Mouse (Mus musculus) layer of hippocampus, adult 8-10 months (tissue): ENCODE results near the gene Zfp296. TPM values are rescaled to one million over a fixed set of nuclear protein-coding genes. Genes with fewer than 3 reads are reported as not detected.

Source experiments
- DNase-seq, 2 experiments: peaks; one replicate each; pipeline ENCODE4 v3.0.0; 2022; ENCODE audit warnings: low spot score in 2 of 2
- total RNA-seq, 4 experiments: library from RNA; stranded (reverse); gene quantifications; 2 replicates each; pipeline ENCODE4 v1.2.4; 2022

Gene Zfp296
- total RNA-seq, 4 experiments from 2014 or later: 0.90 to 1.3 (median 1.0) TPM

DNA sequence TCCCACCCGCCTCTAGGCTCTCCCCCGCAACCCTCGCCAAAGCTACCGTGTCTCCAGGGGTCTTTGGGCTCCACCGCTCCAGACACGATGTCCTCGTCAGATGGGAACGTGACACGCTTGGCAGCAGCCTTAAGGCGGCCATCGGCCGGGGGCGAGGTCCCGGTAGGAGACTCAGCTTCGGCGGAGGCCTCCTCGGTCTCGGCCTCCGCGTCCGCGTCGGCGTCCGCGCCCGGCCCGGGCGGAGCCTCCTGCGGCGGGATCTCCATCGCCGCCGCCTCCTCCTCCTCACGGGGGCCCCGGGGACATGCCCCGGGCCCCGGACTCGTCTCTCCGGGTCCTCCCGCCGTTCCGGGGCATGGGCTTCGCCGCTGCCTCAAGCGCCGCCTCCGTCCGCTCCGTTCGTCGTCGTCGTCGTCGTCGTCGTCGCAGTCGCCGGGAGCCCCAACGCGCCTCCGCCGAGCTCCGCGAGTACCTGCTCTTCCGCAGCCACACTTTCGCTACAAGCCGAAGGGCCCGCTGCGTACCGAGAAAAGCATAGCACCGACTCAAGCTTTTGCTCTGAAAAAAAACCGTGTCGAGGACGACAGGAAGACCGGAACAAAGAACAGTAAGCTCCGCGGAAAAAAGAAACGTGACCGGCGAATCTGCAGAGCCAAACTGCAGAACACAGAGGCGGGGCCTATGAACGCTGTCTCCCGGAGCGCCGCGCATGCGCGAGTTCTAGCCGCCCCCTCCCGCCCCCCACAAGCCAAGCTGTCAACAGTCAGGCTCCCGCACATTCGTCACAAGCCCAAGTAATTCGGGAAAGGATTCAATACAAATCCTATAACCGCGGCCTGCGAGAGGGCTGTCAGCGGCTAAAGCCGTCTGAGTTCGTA, 15.1 kb upstream of the Zfp296 start:
- peak; percentile 73 to 86 for DNase-seq

DNA sequence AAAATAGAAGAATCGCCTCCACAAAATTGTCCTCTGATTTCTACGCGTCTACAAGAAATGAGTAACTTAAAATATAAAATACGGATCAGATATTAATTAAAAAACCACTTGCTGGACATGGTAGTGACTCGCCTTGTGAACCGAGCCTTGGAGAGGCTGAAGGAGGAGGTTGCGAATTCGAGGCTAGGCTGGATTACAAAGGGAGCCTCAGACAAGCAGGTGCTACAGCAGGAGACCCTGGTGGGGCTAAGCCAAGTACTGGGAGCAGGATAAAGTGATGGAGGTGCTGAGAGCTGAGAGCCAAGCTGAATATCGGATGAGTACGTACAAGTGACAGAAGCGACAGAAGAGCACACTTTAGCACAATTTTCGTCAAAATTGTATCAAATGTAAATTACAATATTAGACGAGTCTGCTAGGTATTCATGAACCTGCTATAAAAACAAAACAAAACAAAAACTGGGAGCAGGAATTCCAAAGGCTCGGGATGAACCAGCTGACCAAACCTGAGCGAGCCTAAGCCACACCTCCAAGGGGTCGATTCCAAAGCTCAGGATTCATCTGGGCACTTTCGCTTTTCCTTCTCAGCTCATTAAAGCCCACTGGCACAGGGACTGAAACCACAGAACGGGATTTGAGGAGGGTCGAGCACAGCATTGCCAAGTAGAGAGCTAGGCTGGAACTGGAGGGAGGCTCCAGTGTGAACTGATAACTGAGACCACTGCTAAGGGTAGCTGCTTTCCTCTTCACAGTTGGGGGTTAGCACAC, 14.3 kb upstream of the Zfp296 start, which contains the start of gene Ppp1r37:
TSS of gene Ppp1r37 (minus strand) at position 434 of the 768 bp plus-strand sequence.
- no peak for DNase-seq

DNA sequence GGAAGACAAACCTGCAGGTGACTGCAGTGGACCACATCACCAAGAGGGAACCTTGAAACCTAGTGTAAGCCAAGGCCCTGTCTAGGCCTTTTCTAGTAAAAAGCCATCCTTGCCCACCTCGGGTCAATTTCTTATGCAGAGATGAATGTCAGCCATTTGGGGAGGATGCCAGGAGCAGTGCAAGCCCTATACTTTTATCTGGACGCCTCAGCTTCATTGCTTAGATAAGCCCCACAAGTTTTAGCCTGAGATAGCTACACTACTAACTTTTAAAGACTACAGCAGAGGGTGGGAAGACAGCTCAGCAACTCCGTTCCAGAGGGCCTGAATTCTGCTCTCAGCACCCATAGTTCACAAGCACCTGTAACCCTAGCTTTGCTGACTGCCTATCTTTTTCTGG, 13.2 kb upstream of the Zfp296 start:
- DNase-seq: no peak

DNA sequence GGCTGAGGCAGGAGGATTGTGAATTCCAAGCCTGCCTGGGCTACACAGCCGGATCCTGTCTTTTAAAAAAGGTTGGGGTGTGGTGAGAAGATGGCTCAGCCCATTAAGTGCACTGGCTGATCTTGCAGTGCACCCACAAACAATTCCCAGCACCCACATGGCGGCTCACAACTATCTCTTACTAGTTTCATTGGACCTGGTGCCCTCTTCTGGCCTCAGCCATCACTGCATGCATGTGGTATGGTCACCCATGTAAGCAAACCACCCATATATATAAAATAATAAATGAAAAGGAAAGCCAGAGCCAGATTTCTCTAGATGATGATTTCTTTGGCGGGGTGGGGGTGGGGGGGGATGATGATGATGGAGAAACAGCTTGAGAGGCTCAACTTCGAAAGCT, 12.6 kb upstream of the Zfp296 start:
- DNase-seq: no peak

GRCm38 (mm10) chr7:19565803-19566202, 11.3 kb upstream of the Zfp296 start:
- DNase-seq: no peak

GRCm38 (mm10) chr7:19567426-19567825, 9.7 kb upstream of the Zfp296 start:
- DNase-seq: no peak

DNA sequence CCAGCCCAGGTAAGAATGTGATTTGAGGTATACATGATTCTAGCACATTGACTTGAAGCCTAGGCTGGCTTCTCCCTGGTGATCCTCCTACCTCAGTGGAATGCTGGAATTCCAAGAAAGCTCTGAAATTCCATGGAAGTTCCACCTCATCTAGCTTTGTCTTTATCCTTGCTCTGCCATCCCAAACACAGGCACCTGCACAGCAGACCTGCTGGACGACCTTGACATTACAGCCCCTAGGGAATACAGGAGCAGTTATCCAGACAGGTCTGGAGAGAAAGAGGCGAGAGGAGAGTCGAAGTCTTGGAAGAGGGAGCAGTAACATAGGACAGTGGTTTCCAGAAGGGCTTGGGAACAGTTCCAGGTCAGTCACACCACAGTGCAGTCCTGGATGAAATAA, 7.4 kb upstream of the Zfp296 start:
- no peak for DNase-seq

DNA sequence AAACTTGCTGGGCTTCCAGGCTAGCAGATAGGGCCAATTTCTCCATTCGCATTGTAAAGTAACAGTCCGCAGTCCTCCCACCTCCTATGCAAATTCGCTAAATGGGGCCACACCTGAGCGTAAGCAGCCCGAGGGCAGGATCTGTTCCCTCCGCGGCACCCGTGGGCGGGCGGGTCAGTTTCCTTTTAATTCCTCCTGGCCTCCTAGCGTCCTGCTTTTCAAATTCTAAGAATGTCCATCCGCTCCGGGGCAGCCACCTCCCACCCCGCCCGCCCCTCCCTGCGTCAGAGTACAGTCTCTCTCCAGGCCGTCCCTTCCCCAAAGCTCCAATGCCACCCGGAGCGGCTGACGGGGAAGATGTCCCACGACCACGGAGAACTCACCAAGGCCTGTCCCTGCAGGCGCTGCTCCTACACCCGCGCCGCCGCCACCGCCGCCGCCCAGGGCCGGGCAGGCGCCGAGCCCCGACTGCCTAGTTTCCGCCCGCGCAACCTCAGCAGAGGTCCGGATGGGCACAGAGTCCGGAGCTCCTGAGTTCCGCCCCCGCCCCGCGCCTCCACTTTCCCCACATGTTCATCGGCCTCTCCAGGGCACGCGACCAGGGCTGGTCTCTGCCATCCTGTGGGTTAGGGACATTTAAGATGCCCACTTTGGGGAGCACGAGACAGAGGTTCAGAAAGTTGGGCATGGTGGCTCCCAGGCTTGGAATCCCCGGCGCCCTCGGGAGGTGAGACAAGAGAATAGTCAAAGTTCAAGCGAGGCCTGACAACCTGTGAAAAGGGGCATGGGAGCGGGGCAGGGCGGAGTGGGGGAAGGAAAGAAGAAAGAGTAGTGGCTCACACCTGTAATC, 3.9 kb upstream of the Zfp296 start:
- peak in 1 of 2 experiments; percentile 65 for DNase-seq

GRCm38 (mm10) chr7:19573776-19574140, 3.3 kb upstream of the Zfp296 start:
- no peak for DNase-seq

- DNase-seq: no peak
Observed at GRCm38 (mm10) chr7:19575559-19575958, 1.5 kb upstream of the Zfp296 start.

GRCm38 (mm10) chr7:19577877-19578414, 859 bp downstream of the Zfp296 start:
- no peak for DNase-seq

DNA sequence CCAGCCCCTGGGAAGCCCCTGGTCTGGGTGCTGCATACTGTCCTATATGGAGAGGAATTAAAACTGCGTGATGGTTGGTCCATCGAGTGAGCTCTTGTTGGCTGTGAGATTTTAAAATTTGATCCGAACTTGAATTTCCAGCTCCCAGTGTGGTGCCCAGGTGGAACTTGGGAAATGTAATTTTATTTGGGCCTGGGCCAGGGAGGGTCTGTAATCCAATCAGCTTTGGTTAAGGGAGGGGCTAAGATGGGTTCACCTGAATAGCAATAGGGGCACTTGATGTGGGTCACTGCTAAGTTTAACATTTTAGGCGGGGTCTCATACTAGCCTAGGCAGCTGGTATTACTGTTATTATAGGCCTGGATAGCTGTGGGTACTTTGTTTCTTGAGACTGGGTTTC, 1.3 kb downstream of the Zfp296 start:
- no peak for DNase-seq

DNA sequence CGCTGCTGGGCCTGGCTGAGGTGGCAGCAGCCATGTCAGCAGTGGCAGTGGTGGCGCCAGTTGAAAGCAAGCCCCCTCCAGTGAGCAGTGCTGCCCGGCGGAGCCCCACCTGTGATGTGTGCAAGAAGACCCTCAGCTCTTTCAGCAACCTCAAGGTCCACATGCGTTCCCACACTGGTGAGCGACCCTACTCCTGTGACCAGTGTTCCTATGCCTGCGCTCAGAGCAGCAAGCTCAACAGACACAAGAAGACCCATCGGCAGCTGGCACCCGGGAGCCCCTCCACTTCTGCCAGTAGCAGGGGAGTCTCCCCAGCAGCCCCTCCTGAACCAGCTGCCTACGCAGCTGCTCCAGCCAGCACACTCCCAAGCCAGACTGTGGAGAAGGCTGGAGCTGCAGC, 2.7 kb downstream of the Zfp296 start:
- DNase-seq: no peak

DNA sequence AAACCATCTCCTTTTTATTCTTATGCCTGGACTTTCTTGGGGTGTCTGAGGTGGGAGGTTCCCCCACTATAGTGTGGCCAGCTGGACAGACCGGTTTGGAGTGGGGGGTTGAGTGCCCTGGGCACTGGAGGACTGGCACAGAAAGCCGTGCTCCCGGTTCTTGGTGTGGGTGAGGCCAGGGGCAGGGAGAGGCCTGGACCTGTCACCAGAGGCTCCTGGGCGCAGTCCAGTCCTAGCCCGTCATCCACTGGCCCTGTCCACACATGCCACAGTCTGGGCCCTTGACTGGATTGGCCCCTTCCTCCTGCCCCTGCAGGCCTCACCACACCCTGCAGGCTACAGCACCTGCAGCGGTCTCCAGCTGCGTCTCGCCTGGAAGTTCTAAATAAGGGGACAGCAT, 3.5 kb downstream of the Zfp296 start:
- no peak for DNase-seq

DNA sequence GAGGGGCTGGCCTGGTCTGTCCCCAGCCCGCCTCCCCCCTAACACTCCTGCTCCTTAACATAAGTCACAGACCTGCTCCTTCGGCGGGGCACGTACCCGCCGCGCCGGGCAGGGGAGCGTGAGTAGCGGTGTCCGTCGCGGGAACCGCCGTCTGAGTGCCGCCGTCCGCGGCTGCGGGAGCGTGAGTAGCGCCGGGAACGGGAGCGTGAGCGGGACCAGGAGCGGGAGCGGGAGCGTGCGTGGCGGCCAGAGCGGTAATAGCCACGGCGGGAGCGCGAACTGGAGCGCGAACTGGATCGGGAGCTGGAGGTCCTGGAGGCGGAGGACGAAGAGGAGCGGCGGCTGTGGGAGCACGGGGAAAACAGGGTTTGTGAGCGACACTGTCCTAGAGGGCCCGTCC, 9.2 kb downstream of the Zfp296 start:
- DNase-seq: no peak

- DNase-seq: peak in 1 of 2 experiments; percentile 56
Observed at GRCm38 (mm10) chr7:19589207-19589606, 12.1 kb downstream of the Zfp296 start.

DNA sequence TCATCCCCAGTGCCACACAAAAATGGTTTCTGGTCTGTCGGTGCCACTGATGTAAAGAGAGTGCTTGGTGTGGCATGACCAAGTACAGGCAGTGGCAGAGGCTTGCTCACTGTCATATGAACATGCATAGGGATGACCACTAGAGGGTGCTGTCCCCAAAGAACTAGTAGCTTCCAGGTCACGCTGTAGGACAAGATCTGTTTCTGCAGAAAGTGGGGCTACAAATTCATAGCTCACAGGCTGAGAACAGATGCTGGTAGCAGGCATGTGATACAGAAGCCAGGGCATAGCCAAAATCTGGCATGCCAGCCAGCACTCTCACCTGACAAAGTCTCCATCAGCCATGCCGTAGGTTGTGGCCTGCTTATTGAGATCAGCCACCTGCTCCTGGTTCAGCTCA, 12.8 kb downstream of the Zfp296 start:
- DNase-seq: peak; percentile 78 to 80

DNA sequence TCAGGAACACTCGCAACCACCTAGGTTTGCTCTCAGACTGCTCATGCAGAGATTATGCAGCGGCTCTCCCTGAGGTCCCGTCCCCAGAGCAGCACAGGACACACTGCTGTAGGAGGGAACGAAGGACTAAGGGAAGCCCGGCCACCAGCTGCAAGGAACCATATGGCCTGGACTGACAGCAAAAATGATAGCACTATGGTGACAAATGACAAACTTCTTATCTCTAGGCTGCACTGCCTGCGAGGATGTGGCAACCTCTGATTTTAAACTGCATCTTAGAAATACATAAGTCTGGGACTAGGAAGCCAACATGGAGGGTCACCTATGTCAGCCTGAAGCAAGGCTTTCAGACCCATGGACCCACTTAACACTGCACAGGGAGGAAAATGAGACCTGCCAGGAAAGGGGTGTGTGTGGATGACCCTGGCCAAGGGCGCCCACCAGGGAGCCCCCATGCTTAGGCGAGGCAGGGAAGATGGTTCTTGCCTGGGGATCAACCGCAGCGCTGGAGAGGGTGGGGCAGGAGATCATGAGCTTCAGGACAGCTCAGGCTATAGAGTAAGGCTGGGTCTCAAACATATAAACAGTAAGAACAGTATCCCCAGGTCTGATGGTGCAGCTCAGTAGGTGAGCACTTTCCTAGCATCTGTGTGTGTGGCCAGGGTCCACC, 16.1 kb downstream of the Zfp296 start:
- no peak for DNase-seq

GRCm38 (mm10) chr7:19600562-19600961, 23.5 kb downstream of the Zfp296 start:
- peak; percentile 53 to 81 for DNase-seq

DNA sequence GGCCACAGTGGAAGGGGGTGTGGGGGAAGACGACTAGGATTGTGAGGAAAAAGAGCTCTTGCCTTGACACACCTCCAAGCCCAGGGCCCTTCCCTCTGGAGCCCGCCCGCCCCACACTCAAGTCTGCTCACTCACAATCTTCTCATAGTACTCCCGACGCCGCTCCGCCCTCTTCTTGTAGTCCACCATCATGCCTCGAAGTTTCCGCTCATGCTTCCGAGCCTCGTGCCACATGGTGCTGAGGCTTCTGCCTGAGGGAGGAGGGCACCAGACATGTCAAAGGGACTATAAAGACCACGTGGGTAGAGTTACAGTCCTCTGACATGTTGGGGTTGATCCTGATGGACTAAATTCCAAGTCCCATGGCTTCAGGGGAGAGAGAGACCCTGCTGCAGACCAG, 26.0 kb downstream of the Zfp296 start:
- no peak for DNase-seq
